Mouse (Mus musculus) small intestine, adult 2 months (tissue): ENCODE measurements around the gene Mgat3.

Source experiments
- CTCF ChIP-seq: fragments of 200-500 bp; IDR thresholded peaks from 2 replicates; pipeline ENCODE4 v1.5.1; 2012; ENCODE audit warnings: low read depth, mild to moderate bottlenecking, control low read depth, inconsistent platforms, low read length, moderate library complexity, mixed read lengths; ENCODE audit not compliant: insufficient replicate concordance, insufficient read length; ENCODE audit errors: extremely low read depth
- POLR2A ChIP-seq: fragments of 200-500 bp; IDR thresholded peaks from 2 replicates; pipeline ENCODE4 v1.6.1; 2012; ENCODE audit warnings: low read depth, mild to moderate bottlenecking, control low read depth, inconsistent platforms, low read length, moderate library complexity

GRCm38 (mm10) chr15:80149517-80149916, 24.0 kb upstream of the Mgat3 start:
- TF ChIP-seq CTCF (no peak), POLR2A (no peak)
